Mouse (Mus musculus): ENCODE measurements at regions not wholly inside any gene's neighbourhood (a gene's known extent, or its start where the extent isn't known, plus 50 kb on each side); places are given as distances from the start of the nearest gene placed in this dataset.

DNA sequence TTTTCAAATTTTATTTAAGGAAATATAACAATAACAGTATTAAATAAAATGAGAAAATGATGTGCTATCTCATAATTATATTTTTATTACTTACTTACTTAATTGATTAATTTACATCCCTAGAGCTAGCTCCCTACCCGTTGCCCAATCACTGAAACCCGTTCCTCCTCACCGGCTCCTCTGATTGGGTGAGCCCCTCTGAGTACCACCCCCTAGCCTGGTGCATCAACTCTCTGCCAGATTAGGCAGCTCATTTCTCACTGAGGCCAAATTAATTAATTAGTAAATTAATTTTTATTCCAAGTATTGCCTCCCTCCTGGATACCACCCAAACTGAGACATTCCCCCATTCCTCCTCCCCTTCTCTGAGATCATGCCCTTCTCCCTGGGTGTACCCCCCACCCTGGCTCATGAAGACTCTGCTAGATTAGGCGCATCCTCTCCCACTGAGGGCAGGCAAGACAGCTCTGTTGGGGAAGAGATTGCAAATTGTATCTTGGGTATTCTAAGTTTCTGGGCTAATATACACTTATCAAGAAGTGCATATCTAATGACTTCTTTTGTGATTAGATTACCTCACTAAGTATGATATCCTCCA lies 101.4 kb upstream of the Reg3g start:
- TF ChIP-seq CTCF (conservative IDR thresholded peaks at IDR 0.05; ENCODE audit: insufficient read depth, insufficient read length, low read depth, low read length), result no peak
- no peak for TF ChIP-seq POLR2A (IDR thresholded peaks at IDR 0.05; ENCODE audit: low read depth, low read length)
